Mouse (Mus musculus) frontal cortex, postnatal 10 days (tissue): Measurements from ENCODE around the gene Ppp1r37.
"Not testable (repeated sequence)": the region's sequence is repeated elsewhere in the genome, so short reads cannot be mapped to it uniquely, and the experiment has no call there.

ENCODE experiments used
- DNase-seq, 2 experiments: peaks; one replicate each; pipeline ENCODE4 v3.0.0; 2022; ENCODE audit warnings: low spot score in 2 of 2, mixed read lengths in 1 of 2

The Ppp1r37 gene

GRCm38 (mm10) chr7:19541681-19542154, 21.2 kb downstream of the Ppp1r37 start:
- no peak for DNase-seq

GRCm38 (mm10) chr7:19540771-19541566, 21.9 kb downstream of the Ppp1r37 start:
- DNase-seq = no peak

- no peak for DNase-seq
Observed at GRCm38 (mm10) chr7:19534676-19535075, 28.2 kb downstream of the Ppp1r37 start.

GRCm38 (mm10) chr7:19532240-19532639, 30.6 kb downstream of the Ppp1r37 start:
- no peak for DNase-seq

GRCm38 (mm10) chr7:19531077-19531476, 31.8 kb downstream of the Ppp1r37 start:
- DNase-seq = no peak

GRCm38 (mm10) chr7:19525105-19525481, 37.8 kb downstream of the Ppp1r37 start:
- DNase-seq = no peak

GRCm38 (mm10) chr7:19524420-19525104, 38.3 kb downstream of the Ppp1r37 start:
- DNase-seq = no peak

- DNase-seq = peak; percentile 57 to 77
Observed at GRCm38 (mm10) chr7:19523757-19524419, 39.0 kb downstream of the Ppp1r37 start.

- DNase-seq = no peak
Observed at GRCm38 (mm10) chr7:19523017-19523756, 39.7 kb downstream of the Ppp1r37 start.

GRCm38 (mm10) chr7:19520032-19520431, 42.8 kb downstream of the Ppp1r37 start:
- no peak for DNase-seq

GRCm38 (mm10) chr7:19517652-19518365, 45.1 kb downstream of the Ppp1r37 start, which contains the start of gene Nkpd1:
Gene Nkpd1 (plus strand): TSS chr7:19517838.
- DNase-seq = no peak

GRCm38 (mm10) chr7:19512353-19512752, 50.5 kb downstream of the Ppp1r37 start:
- DNase-seq = no peak

- not testable (repeated sequence) for DNase-seq
Observed at GRCm38 (mm10) chr7:19511934-19512333, 50.9 kb downstream of the Ppp1r37 start.

- DNase-seq = no peak
Observed at GRCm38 (mm10) chr7:19509786-19510185, 53.1 kb downstream of the Ppp1r37 start.

GRCm38 (mm10) chr7:19508924-19509568, 53.8 kb downstream of the Ppp1r37 start:
- no peak for DNase-seq

- DNase-seq = peak; percentile 90 to 93
Observed at GRCm38 (mm10) chr7:19508150-19508923, 54.5 kb downstream of the Ppp1r37 start, which contains the start of the genes Bloc1s3 and Trappc6a. Gene Bloc1s3 (minus strand): TSS chr7:19508367. Gene Trappc6a (plus strand): TSS chr7:19508395.

- DNase-seq = no peak
Observed at GRCm38 (mm10) chr7:19507612-19507981, 55.3 kb downstream of the Ppp1r37 start.

- DNase-seq = peak in 1 of 2 experiments; percentile 70
Observed at GRCm38 (mm10) chr7:19506969-19507611, 55.8 kb downstream of the Ppp1r37 start.

- DNase-seq = no peak
Observed at GRCm38 (mm10) chr7:19506326-19506725, 56.5 kb downstream of the Ppp1r37 start.
